Mouse (Mus musculus) intestine, embryonic 14.5 days (tissue): Measurements from ENCODE around the gene F11. TPM values are rescaled to one million over a fixed set of nuclear protein-coding genes. Genes with fewer than 3 reads are reported as not detected.

ENCODE experiments used
- ATAC-seq: fragments of 200-750 bp; cut with Nextera tagmentation; replicated peaks from 2 replicates; pipeline ENCODE4 v1.8.0; 2017; ENCODE audit warnings: low read depth, moderate number of reproducible peaks, moderate TSS enrichment, moderate library complexity; ENCODE audit not compliant: low FRiP score, low TSS enrichment
- DNase-seq: peaks from one replicate; pipeline ENCODE4 v3.0.0-alpha.2; 2018; ENCODE audit warnings: low spot score
- H3K27ac ChIP-seq: fragments of 300-500 bp; sonication (generic); 2 replicates; pipeline ENCODE4 v1.5.1; 2014; ENCODE audit warnings: low read depth, mild to moderate bottlenecking, control low read depth
- H3K27me3 ChIP-seq: fragments of 300-500 bp; sonication (generic); replicated peaks from 2 replicates; pipeline ENCODE4 v1.6.1; 2014; ENCODE audit warnings: low read length, control low read depth; ENCODE audit not compliant: control insufficient read depth, insufficient read depth
- H3K36me3 ChIP-seq: fragments of 300-500 bp; sonication (generic); 2 replicates; pipeline ENCODE4 v1.6.1; 2014; ENCODE audit warnings: low read length, control low read depth; ENCODE audit not compliant: control insufficient read depth, insufficient read depth
- H3K4me1 ChIP-seq: fragments of 300-500 bp; sonication (generic); replicated peaks from 2 replicates; pipeline ENCODE4 v1.6.1; 2014; ENCODE audit warnings: low read length, control low read depth, mixed read lengths; ENCODE audit not compliant: control insufficient read depth, insufficient read depth
- H3K4me2 ChIP-seq: fragments of 300-500 bp; sonication (generic); 2 replicates; pipeline ENCODE4 v1.6.1; 2014; ENCODE audit warnings: low read length
- H3K4me3 ChIP-seq: fragments of 300-500 bp; sonication (generic); 2 replicates; pipeline ENCODE4 v1.5.1; 2014; ENCODE audit warnings: low read depth, low read length, control low read depth, mixed read lengths
- H3K9ac ChIP-seq: fragments of 300-500 bp; sonication (generic); 2 replicates; pipeline ENCODE4 v1.6.1; 2014; ENCODE audit warnings: mild to moderate bottlenecking, low read length
- H3K9me3 ChIP-seq: fragments of 300-500 bp; sonication (generic); 2 replicates; pipeline ENCODE4 v1.6.1; 2016; ENCODE audit warnings: low read length, control low read depth; ENCODE audit not compliant: control insufficient read depth
- WGBS: fragments of 180-500 bp; shearing (Covaris S2); extraction: QIAGEN DNeasy Blood & Tissue Kit; methylation state at CpG from one replicate; pipeline ENCODE4 v1.1.7; 2014; 5-methylcytosine and 5-hydroxymethylcytosine counted together
- polyA plus RNA-seq: library from polyadenylated mRNA; unstranded; fragments of >200 nt; fragmentation: Nextera tagmentation; extraction: Ambion mirVana; gene quantifications from 2 replicates; pipeline ENCODE4 v1.2.1, GENCODE M21; 2014

F11 gene
- polyA plus RNA-seq = not detected in 2 replicates

GRCm38 (mm10) chr8:45261920-45262319 lies at the start of gene F11:
F11 (minus strand) TSS chr8:45262031.
- no peaks in the 10 kb centered on the region for H3K9me3 ChIP-seq
- no peak for DNase-seq
- H3K9ac ChIP-seq = no peak within 1 kb of the TSS
- 77% methylated on average over 10 of the region's 10 CpGs for WGBS
- H3K4me3 ChIP-seq = no peak within 1 kb of the TSS
- no peaks in the 10 kb centered on the region for H3K4me1 ChIP-seq
- no peak within 1 kb of the TSS for H3K4me2 ChIP-seq
- H3K27me3 ChIP-seq = no peaks in the 10 kb centered on the region
- H3K27ac ChIP-seq = no peak within 1 kb of the TSS
- ATAC-seq = no peak
- no peaks in the 10 kb centered on the region for H3K36me3 ChIP-seq

- DNase-seq (no peak), ATAC-seq (no peak)
- H3K27me3 ChIP-seq = no peaks in the 10 kb centered on the region
- H3K36me3 ChIP-seq = no peaks in the 10 kb centered on the region
- H3K9ac ChIP-seq = no peak overlapping the region
- no peak overlapping the region for H3K27ac ChIP-seq
- WGBS = 80% methylated on average over 4 of the region's 4 CpGs
- H3K4me1 ChIP-seq = no peaks in the 10 kb centered on the region
- H3K4me2 ChIP-seq = no peak overlapping the region
- H3K9me3 ChIP-seq = no peaks in the 10 kb centered on the region
- H3K4me3 ChIP-seq = no peak overlapping the region
These were observed 49.1 kb upstream of the F11 start for GRCm38 (mm10) chr8:45310967-45311366.

GRCm38 (mm10) chr8:45308366-45308765 lies 46.5 kb upstream of the F11 start, which contains the start of gene Gm45753:
Gm45753 (minus strand) TSS chr8:45308466.
- ATAC-seq = no peak
- H3K27ac ChIP-seq = no peak within 1 kb of the TSS

GRCm38 (mm10) chr8:45305479-45305878 lies 43.6 kb upstream of the F11 start:
- 88% methylated on average over 1 of the region's 1 CpGs for WGBS
- no peak overlapping the region for H3K4me2 ChIP-seq

More at GRCm38 (mm10) chr8:45308366-45308765, 46.5 kb upstream of the F11 start, which contains the start of gene Gm45753:
- no peak within 1 kb of the TSS for H3K4me3 ChIP-seq
- H3K9ac ChIP-seq = no peak within 1 kb of the TSS
- WGBS = 82% methylated on average over 13 of the region's 13 CpGs
- no peak for DNase-seq
- no peaks in the 10 kb centered on the region for H3K9me3 ChIP-seq
- H3K36me3 ChIP-seq = no peaks in the 10 kb centered on the region
- no peaks in the 10 kb centered on the region for H3K4me1 ChIP-seq
- no peaks in the 10 kb centered on the region for H3K27me3 ChIP-seq
- no peak within 1 kb of the TSS for H3K4me2 ChIP-seq

GRCm38 (mm10) chr8:45304354-45304753 lies 42.5 kb upstream of the F11 start:
- ATAC-seq = no peak
- H3K4me2 ChIP-seq = no peak overlapping the region
- WGBS = 88% methylated on average over 3 of the region's 3 CpGs

More at GRCm38 (mm10) chr8:45305479-45305878, 43.6 kb upstream of the F11 start:
- ATAC-seq = no peak
- Histone ChIP-seq H3K9me3 (no peaks in the 10 kb centered on the region), H3K27ac (no peak overlapping the region), H3K4me3 (no peak overlapping the region), H3K27me3 (no peaks in the 10 kb centered on the region), H3K36me3 (no peaks in the 10 kb centered on the region), H3K4me1 (no peaks in the 10 kb centered on the region), H3K9ac (no peak overlapping the region)
- DNase-seq = no peak

GRCm38 (mm10) chr8:45302390-45302789 lies 40.6 kb upstream of the F11 start:
- H3K9me3 ChIP-seq = no peaks in the 10 kb centered on the region
- no peak overlapping the region for H3K4me2 ChIP-seq
- no peak overlapping the region for H3K27ac ChIP-seq
- H3K4me1 ChIP-seq = no peaks in the 10 kb centered on the region
- no peaks in the 10 kb centered on the region for H3K27me3 ChIP-seq
- no peak for ATAC-seq
- H3K9ac ChIP-seq = no peak overlapping the region
- DNase-seq = no peak
- no peak overlapping the region for H3K4me3 ChIP-seq
- 73% methylated on average over 8 of the region's 8 CpGs for WGBS
- no peaks in the 10 kb centered on the region for H3K36me3 ChIP-seq

More at GRCm38 (mm10) chr8:45304354-45304753, 42.5 kb upstream of the F11 start:
- H3K27me3 ChIP-seq = no peaks in the 10 kb centered on the region
- no peak overlapping the region for H3K9ac ChIP-seq
- no peaks in the 10 kb centered on the region for H3K4me1 ChIP-seq
- no peaks in the 10 kb centered on the region for H3K9me3 ChIP-seq
- no peak for DNase-seq
- no peaks in the 10 kb centered on the region for H3K36me3 ChIP-seq
- no peak overlapping the region for H3K4me3 ChIP-seq
- no peak overlapping the region for H3K27ac ChIP-seq

GRCm38 (mm10) chr8:45295276-45295675 lies 33.4 kb upstream of the F11 start:
- Histone ChIP-seq H3K36me3 (no peaks in the 10 kb centered on the region), H3K4me2 (no peak overlapping the region), H3K27ac (no peak overlapping the region), H3K9ac (no peak overlapping the region), H3K4me1 (no peaks in the 10 kb centered on the region), H3K27me3 (no peaks in the 10 kb centered on the region), H3K9me3 (0 out of 2 replicates have a peak, but pooled peaks cover 2% of the 10 kb centered on the region), H3K4me3 (no peak overlapping the region)
- DNase-seq = no peak
- WGBS = 90% methylated on average over 6 of the region's 6 CpGs
- no peak for ATAC-seq

- H3K4me1 ChIP-seq = no peaks in the 10 kb centered on the region
- H3K36me3 ChIP-seq = no peaks in the 10 kb centered on the region
- WGBS = 75% methylated on average over 7 of the region's 7 CpGs
- ATAC-seq (no peak), DNase-seq (no peak)
- no peak within 1 kb of the TSS for H3K9ac ChIP-seq
- no peaks in the 10 kb centered on the region for H3K27me3 ChIP-seq
- H3K9me3 ChIP-seq = 0 out of 2 replicates have a peak, but pooled peaks cover 2% of the 10 kb centered on the region
- no peak within 1 kb of the TSS for H3K27ac ChIP-seq
- no peak within 1 kb of the TSS for H3K4me2 ChIP-seq
- H3K4me3 ChIP-seq = no peak within 1 kb of the TSS
These were observed 32.9 kb upstream of the F11 start, which contains the start of gene Klkb1 for GRCm38 (mm10) chr8:45294687-45295086. Klkb1 (minus strand) TSS chr8:45294859.

GRCm38 (mm10) chr8:45291790-45292189 lies 30.0 kb upstream of the F11 start:
- H3K4me2 ChIP-seq = no peak overlapping the region
- H3K9ac ChIP-seq = no peak overlapping the region
- H3K9me3 ChIP-seq = 0 out of 2 replicates have a peak, but pooled peaks cover 2% of the 10 kb centered on the region
- WGBS = 74% methylated on average over 2 of the region's 2 CpGs
- no peaks in the 10 kb centered on the region for H3K36me3 ChIP-seq
- H3K4me3 ChIP-seq = no peak overlapping the region
- ATAC-seq (no peak), DNase-seq (no peak)
- H3K27ac ChIP-seq = no peak overlapping the region
- no peaks in the 10 kb centered on the region for H3K4me1 ChIP-seq
- no peaks in the 10 kb centered on the region for H3K27me3 ChIP-seq
